Mouse (Mus musculus): ENCODE data around the gene Zbtb20. TPM values are rescaled to one million over a fixed set of nuclear protein-coding genes. Genes with fewer than 3 reads are reported as not detected.

Gene Zbtb20
- total RNA-seq, 4 experiments from 2014 or later: 154 to 246 (median 184) TPM

- DNase-seq: peak; percentile 65
These were observed 427.8 kb downstream of the Zbtb20 start for GRCm38 (mm10) chr16:43303245-43304197.

GRCm38 (mm10) chr16:43309968-43310431 is 434.3 kb downstream of the Zbtb20 start:
- DNase-seq: no peak

GRCm38 (mm10) chr16:43324009-43324408 is 448.3 kb downstream of the Zbtb20 start:
- no peak for DNase-seq

DNA sequence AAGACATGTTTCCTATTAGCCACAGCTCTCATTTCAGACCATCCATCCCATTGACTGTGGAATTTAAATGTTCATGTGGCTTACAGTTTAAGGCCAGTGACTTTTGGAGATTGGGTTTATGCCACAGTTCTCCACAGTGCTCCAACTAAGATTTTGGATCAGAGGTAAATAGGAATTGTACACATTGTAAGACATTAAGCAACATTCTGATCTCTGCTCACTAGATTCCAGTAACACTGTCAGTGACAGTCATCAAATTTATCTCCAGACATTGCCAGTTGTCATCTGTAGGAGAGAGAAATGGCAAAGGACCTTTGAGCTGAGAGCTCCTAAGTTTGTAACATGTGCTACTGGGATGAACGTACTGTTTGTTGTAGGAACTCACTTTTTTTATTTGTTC is 452.5 kb downstream of the Zbtb20 start:
- DNase-seq: no peak

DNA sequence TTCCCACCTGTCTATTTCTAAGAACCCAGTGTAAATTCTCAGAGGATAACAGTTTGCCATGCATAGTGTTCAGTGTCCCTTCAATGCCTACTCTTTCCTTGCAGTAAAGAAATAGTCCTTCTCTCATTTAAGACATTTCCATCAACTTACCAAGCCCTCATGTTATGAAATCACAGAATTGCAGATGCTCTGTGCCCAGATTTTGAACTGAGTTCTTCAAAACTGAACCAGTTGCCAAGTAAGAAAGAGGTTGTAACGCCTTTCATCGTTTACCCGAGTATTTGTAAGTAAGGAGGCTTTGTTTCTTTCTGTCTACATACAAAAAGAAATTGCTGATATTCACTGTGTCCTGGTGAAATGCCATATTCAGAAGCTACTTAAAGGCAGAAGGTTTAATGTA is 454.5 kb downstream of the Zbtb20 start:
- no peak for DNase-seq

- no peak for DNase-seq
These were observed 455.8 kb downstream of the Zbtb20 start for GRCm38 (mm10) chr16:43331440-43331839.

DNA sequence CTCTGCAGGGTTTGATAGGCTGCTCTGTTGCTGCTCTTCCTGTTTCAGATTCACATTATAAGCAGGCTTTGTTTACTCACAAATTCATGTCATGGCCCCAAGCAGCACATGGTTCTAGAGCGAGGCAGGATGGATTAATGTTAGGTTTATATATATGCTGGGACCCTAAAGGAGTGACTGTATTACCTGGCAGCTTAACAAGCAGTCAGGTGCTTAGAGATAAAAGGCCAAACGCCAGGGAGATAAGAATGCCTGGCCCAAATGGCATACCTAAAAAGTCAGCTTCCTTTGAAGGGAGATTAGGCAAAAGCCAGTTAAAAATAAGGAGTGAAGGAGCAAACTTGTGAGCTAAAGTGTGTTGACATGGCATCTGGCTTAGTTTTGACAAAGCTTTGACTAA is 457.1 kb downstream of the Zbtb20 start:
- DNase-seq: no peak

- no peak for DNase-seq
These were observed 457.6 kb downstream of the Zbtb20 start for GRCm38 (mm10) chr16:43333265-43333664.

DNA sequence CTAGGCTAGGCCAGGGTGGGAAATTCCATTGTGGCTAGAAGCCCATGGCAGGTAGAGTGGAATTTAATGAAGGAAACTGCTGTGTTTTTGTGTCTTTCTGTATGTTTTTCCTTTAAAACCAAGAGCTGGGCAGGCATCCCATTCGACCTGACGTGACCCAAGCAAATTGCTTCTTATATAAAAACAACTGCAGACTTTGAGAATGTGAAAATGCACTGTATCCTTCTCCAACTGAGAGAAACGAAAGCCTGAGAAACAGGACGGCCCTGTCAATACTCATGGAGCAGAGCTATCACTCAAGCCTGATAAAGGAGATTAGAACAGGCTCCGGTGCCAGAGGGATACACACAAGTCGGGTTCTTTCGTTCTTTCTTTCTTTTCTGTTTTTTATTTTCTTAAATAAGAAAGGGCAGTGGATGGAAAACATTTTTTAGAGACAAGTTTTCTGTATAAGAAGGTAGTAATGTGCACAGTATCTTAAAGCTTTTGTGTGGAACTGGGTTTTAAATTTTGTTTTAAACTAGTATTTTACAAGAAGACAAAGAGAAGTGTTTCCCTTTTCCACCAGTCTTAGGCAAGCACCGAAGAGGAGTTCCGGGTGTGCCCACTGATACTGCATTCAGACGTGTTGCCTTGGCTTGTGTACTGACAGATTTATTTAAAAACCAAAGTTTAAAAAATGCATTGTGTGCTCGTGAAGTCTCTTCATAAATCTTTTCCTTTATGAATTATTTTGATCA is 458.9 kb downstream of the Zbtb20 start:
- no peak for DNase-seq

DNA sequence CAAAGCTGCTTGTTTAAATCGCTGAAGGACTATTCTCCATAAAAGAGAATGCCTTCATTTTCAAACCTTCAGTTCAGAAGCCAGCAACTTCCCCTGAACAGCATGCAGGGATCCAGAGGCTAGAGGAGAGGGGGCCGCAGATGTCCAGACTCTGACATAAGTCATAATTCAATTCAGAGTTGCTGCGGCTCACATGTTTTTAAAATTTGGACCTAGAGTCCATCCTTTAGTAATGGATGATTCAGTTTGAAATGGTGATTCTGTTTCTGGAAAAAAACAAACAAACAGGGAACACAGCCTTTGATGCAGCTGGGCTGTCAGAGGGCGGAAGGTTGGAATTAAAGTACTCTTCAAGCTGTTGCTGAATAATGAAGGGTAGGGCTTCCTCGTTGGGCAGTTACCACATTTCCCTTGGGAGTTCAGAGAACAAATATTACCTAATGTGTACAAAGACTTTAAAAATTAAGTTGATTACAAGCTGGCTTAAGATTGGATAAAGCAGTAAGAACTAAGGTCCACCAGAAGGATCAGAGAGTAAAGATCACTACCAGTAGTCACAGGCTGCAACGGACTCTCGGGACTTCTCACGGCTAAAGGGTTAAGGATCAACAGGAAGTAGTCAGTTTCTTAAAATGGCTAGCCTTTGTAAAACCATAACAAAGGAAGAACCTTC is 459.6 kb downstream of the Zbtb20 start:
- no peak for DNase-seq

DNA sequence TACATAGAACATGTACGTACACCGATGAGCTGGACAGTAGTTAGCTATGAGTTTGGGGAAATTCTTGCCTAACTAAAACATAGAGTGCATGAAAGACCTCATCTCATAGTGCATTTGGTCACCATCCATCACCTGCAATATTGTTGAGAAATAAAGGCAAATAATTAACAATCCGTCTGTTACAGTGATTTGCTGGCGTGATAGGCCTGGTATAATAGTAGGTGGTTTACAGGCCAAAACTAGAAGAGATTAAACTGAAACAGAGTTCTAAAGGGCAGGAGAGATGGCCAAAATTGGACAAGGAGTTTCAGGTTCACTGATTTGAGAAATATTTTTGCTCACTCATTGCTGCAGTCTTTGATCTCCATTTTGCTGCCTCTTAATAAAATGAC is 460.1 kb downstream of the Zbtb20 start:
- DNase-seq: no peak

- DNase-seq: no peak
These were observed 465.0 kb downstream of the Zbtb20 start for GRCm38 (mm10) chr16:43340712-43341111.

GRCm38 (mm10) chr16:43341916-43342455 is 466.3 kb downstream of the Zbtb20 start:
- DNase-seq: no peak

DNA sequence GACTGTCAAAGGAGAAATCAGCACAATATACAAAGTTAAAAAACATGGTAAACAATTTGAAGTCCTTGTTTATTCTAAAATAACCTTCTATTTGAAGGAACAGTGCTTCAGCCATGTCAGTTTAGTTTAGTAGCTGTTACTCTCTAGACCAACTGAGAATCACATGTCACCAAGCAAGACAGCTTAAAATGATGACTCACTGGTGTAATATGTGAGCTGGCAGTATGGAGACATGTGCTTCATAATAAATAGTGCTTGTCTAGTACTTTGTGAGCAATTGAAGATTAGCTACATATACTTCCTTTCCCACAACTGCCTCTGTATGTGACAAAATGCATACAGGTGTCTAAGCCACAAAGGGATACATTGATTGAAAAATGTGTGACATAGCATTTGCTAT is 470.4 kb downstream of the Zbtb20 start:
- DNase-seq: no peak

GRCm38 (mm10) chr16:43355776-43356645 is 480.3 kb downstream of the Zbtb20 start:
- no peak for DNase-seq

DNA sequence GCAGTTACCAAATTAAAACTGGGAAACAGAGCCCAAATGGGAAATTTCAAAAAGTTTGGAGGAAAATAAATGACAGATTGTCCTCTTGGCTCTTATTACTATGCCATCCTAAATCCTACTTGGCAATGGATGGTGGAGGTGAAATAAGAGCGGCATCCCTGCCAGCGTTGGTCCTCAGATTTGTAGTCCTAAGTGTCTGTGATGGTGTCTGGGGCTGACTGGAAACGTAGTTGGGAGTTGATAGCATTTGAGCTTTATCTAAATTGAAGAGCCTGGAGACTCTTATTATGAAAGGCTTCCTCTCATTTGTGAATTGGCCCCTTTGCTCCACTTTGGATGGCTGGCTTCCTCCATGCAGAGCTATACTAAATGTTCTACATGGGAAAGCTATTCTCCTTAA is 483.9 kb downstream of the Zbtb20 start:
- DNase-seq: no peak

DNA sequence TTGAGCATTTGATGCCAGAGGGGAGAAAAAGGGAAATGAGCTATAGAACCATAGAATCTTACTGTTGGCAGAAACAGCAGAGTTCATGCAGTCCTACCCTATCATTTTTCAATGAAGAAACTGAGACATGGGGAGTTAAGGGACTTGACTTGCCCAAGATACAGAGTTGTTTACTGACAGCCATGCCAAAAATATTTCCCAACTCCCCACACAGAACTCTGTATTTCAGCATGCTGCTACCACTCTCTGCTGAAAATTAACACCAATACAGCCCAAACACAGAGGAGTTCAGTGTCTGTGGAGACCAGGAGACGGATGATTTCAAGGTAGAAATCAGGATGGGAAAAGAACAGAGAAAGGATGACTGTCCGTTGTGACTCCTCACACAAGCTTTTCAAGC is 484.4 kb downstream of the Zbtb20 start:
- no peak for DNase-seq

DNA sequence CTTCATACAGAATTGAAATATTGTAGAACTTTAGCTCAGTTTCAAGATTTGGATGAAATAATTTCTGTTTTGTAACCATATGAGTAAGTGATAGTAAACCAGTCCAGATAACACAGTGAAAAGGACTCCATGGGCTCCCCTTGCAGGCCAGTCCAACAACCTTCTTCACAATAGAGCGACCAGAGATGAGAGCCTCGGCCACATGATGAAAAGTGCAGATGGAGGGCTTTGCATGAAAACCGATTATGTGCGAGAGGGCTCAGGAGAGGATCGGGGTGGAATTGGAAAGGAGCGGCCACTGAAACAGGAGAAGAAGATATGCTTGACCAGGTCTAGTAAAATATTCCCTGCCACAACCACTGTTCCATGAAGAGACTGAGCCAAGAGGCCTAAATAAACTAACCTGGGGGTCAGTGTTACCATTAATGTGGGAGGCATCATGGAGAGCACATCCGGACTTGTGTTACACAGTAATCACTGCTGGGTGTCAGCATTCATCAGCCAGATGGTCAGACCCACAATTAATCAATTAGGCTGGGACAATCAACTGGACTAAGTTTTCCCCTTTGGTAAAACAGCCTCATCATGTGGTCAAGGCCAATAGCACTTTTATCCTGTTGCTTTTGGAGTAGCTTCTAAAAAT is 485.3 kb downstream of the Zbtb20 start:
- DNase-seq: no peak

- DNase-seq: peak; percentile 89
These were observed 487.1 kb downstream of the Zbtb20 start for GRCm38 (mm10) chr16:43362651-43363300.

DNA sequence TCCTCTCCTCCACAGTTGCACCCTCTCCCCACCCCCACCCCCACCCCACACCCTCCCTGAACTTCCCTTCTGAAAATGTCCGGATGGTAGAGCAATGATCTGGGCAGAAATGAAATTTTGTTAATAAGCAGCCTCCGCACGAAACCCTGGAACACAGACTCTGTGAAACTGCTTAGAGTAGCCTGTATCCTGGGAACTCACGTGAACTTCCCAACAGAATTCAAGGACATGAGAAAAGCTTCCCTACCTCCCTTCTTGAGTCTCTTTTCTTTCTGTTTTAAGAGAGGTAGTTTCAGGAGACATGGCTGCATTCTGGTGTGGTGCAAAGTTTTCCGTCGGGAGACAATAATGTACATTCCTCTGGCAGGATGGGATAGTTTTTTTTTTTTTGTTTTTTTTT is 487.6 kb downstream of the Zbtb20 start:
- DNase-seq: no peak

Data from adrenal gland, adult 8-10 months (tissue).